In the genomic region with DNA sequence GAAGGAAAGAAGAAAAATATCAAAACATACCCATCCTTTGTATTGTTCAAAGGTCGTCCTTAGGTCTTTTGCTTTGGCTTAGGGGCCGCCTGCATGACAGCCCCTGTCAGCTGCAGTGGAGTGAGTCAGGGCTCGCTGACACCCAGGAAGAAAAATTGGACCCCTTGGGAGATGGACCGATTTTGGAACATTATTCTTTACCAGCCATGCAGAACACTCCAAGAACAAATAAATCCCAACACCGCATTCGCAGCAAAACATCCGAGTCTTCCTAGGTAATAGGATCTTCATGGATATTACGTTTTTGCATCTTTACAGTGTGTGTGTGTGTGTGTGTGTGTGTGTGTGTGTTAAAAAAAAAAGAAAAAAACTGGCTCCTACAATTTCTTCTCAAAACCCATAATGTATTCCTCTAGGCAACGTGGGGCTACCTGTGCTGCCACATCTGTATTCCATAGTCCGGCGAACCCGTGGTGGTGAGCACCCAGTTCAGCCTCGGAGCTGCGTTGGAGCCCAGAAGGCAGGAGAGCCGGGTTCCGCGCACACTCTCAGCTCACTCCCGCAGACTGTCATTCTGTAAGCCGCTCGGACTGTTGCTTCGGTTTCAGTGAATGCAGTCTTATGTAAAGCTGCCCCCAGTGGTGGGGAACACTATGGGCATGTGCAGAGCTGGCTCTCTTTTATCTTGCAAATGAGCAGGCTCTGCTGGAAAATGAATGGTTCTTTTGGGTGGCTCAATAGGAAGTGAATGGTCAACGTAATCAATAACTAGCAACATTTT, we compare ENCODE assay signal across 8 mouse cellular contexts. TPM values are rescaled to one million over a fixed set of nuclear protein-coding genes. Genes with fewer than 3 reads are reported as not detected.
DNase-seq lines count a peak whose midpoint lies in the region; ATAC-seq and TF ChIP-seq lines count a peak whose summit lies in the region.

Gene Lrrtm3 (minus strand): TSS at position 598 of the 781 bp plus-strand sequence.

- TF ChIP-seq CTCF in Patski (IDR thresholded peaks at IDR 0.05): peak; percentile 62
- peak; percentile 87 for TF ChIP-seq CTCF in hindbrain, postnatal 0 days (IDR thresholded peaks at IDR 0.05; ENCODE audit: low read depth)
- peak; percentile 63 for TF ChIP-seq CTCF in left cerebral cortex, adult 2 months (IDR thresholded peaks at IDR 0.05)

- ATAC-seq in Patski: peak; percentile 97
- ATAC-seq in hindbrain, postnatal 0 days: peak; percentile 94
- ATAC-seq in CD4-positive, CD25-positive, alpha-beta regulatory T cell, adult 4 months: no peak

- peak within 1 kb of the TSS; percentile 80 for H3K4me2 ChIP-seq in hindbrain, postnatal 0 days (ENCODE audit: low read depth, low read length)

- H3K4me1 ChIP-seq in hindbrain, postnatal 0 days (ENCODE audit: insufficient read depth, low read length): no peaks in the 10 kb centered on the region

- H3K27me3 ChIP-seq in Patski: no peaks in the 10 kb centered on the region
- no peaks in the 10 kb centered on the region for H3K27me3 ChIP-seq in hindbrain, postnatal 0 days (ENCODE audit: insufficient read depth, low read length)

- POLR2A ChIA-PET in Patski (lab: Charles Lee): no interaction called here

- H3K9ac ChIP-seq in hindbrain, postnatal 0 days (replicated peaks; ENCODE audit: low read length): peak within 1 kb of the TSS; percentile 62

- in situ Hi-C loops in Patski (cut with MboI; ENCODE audit: low pct_unique_long_range_greater_than_20kb): loop anchor here (5.0 to 25.0 kb wide), 2 partner anchors 508 to 1672 kb away; no protein-coding TSS in a partner anchor

- peak within 1 kb of the TSS; percentile 54 for H3K27ac ChIP-seq in hindbrain, postnatal 0 days
- H3K27ac ChIP-seq in left cerebral cortex, adult 2 months: peak within 1 kb of the TSS; percentile 83

- no peaks in the 10 kb centered on the region for H3K36me3 ChIP-seq in hindbrain, postnatal 0 days (ENCODE audit: insufficient read depth, low read length)

- CTCF ChIA-PET in Patski (lab: Charles Lee): no interaction called here

- peak within 1 kb of the TSS; percentile 52 for H3K4me3 ChIP-seq in hindbrain, postnatal 0 days (ENCODE audit: low read length)
- H3K4me3 ChIP-seq in left cerebral cortex, adult 2 months: peak within 1 kb of the TSS; percentile 67

- DNase-seq in Patski (ENCODE audit: low read depth, low spot score): peak; percentile 22
- DNase-seq in cerebellum, postnatal 10 days: peak; percentile 90 to 92
- peak; percentile 75 to 79 for DNase-seq in frontal cortex, postnatal 10 days (ENCODE audit: low spot score in 2 of 2)
- DNase-seq in hindbrain, postnatal 0 days (ENCODE audit: low spot score): peak; percentile 94
- DNase-seq in left cerebral cortex, adult 2 months (ENCODE audit: extremely low spot score in 1 of 2, low spot score in 2 of 2): peak; percentile 84 to 87
- peak; percentile 53 to 56 for DNase-seq in lung, postnatal 4 days
- DNase-seq in right cerebral cortex, postnatal 36 days (ENCODE audit: low spot score in 2 of 2): peak; percentile 86 to 88

- under 1% methylated on average over 22 of the region's 22 CpGs for WGBS in hindbrain, postnatal 0 days

- intact Hi-C loops in left cerebral cortex, adult 2 months (cut with DNase I): loop anchor here (2.0 to 10.0 kb wide), 8 partner anchors 91 to 1125 kb away; partner anchors contain the start of gene Gm7075

- no peaks in the 10 kb centered on the region for H3K9me3 ChIP-seq in hindbrain, postnatal 0 days (ENCODE audit: low read length)

RNA-seq across cellular contexts. Expression of gene Lrrtm3, which starts in this region (rescaled TPM):
- polyA plus RNA-seq in Patski (2021): 0.13 TPM
- total RNA-seq in hindbrain, postnatal 0 days (2014; rRNA removed): 28.0 and 36.9 TPM in 2 replicates
- 29.0 and 33.0 TPM in 2 replicates for polyA plus RNA-seq in hindbrain, postnatal 0 days (2015; fragmentation: Nextera tagmentation; extraction: Ambion mirVana)
- 10 to 100 TPM; 73.1 to 75.5 TPM for total RNA-seq in left cerebral cortex, adult 2 months (2021)
- not detected for polyA plus RNA-seq in CD4-positive, CD25-positive, alpha-beta regulatory T cell, adult 4 months (2017; shearing (Covaris generic))

Comparison
In these comparisons a context has a peak if more than half of its experiments do, and no peak if none do; other contexts are left out.
1. RNA of gene Lrrtm3 (polyA plus RNA-seq): 29.0 to 33.0 TPM in hindbrain, postnatal 0 days; 0.13 TPM in Patski (single experiment) and not detected in CD4-positive, CD25-positive, alpha-beta regulatory T cell, adult 4 months; every median in the first group is over 10 times any median in the second.
2. Peak in DNase-seq and ATAC-seq in Patski; RNA of the gene not detected or under 1 TPM.
3. DNase-seq: peak in every context shown above with its lines; median percentile 94 in hindbrain, postnatal 0 days; 91 in cerebellum, postnatal 10 days; 87 in right cerebral cortex, postnatal 36 days; 86 in left cerebral cortex, adult 2 months; 77 in frontal cortex, postnatal 10 days; 54 in lung, postnatal 4 days; 22 in Patski.
4. Peak in every context shown above with its lines, with median percentiles within 50 percentile points of each other: CTCF ChIP-seq.